Mouse (Mus musculus): Measurements from ENCODE around the gene Rap1a. TPM values are rescaled to one million over a fixed set of nuclear protein-coding genes. Genes with fewer than 3 reads are reported as not detected.

Gene Rap1a
- polyA plus RNA-seq, 1 experiment, result 6.9 TPM

DNA sequence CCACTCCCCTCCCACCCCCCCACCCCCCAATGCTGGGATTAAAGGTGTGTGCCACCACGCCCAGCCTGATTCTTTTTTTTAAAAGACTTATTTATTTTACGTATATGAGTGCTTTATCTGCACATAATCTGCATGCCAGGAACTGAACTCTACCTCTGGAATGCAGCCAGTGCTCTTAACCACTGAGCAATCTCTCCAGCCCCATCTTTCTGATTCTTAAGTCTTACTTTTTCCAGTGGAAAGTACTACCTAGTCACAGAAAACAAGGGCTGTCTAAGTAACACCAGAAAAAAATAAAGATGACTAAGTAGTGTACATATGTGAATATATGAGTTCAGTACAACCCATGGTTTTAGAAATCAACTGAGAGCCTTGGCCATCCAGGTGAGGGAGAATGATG lies 54.6 kb downstream of the Rap1a start:
- Histone ChIP-seq H3K4me1 (ENCODE audit: control insufficient read depth, insufficient read depth, low read length) (no peaks in the 10 kb centered on the region), H3K4me3 (ENCODE audit: control insufficient read depth, low read depth, low read length) (no peak overlapping the region), H3K27ac (ENCODE audit: control insufficient read depth, insufficient read depth, low read depth, low read length) (no peak overlapping the region), H3K36me3 (ENCODE audit: control insufficient read depth, insufficient read depth, low read length) (no peaks in the 10 kb centered on the region), H3K27me3 (ENCODE audit: control insufficient read depth, insufficient read depth, low read length) (no peaks in the 10 kb centered on the region)
- TF ChIP-seq CTCF (IDR thresholded peaks at IDR 0.05; ENCODE audit: control insufficient read depth, insufficient read depth, insufficient replicate concordance, low read depth, low read length) (no peak), POLR2A (IDR thresholded peaks at IDR 0.05; ENCODE audit: control insufficient read depth, low read depth, low read length) (no peak)

DNA sequence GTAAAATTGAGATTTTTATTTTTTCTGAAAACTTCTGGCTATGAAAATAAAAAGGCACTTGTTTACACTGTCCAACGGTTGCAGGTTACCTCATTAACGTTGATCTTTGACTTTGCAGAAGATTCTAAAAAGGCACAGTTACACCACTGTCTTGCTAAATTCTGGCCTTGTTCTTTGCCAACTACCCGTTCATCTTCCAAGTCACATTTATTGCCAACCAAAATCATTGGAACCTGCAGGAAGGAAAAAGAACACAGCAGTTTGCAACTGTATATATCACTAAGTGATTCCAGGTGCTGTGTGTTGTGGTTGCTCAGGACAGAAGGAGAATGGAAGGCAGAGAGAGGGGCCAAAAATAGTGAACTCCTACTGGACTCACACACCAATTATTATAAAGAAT lies 63.5 kb downstream of the Rap1a start:
- H3K4me1 ChIP-seq (ENCODE audit: control insufficient read depth, insufficient read depth, low read length), result no peaks in the 10 kb centered on the region
- no peak for TF ChIP-seq CTCF (IDR thresholded peaks at IDR 0.05; ENCODE audit: control insufficient read depth, insufficient read depth, insufficient replicate concordance, low read depth, low read length)
- no peak for TF ChIP-seq POLR2A (IDR thresholded peaks at IDR 0.05; ENCODE audit: control insufficient read depth, low read depth, low read length)
- H3K27ac ChIP-seq (ENCODE audit: control insufficient read depth, insufficient read depth, low read depth, low read length), result no peak overlapping the region
- H3K27me3 ChIP-seq (ENCODE audit: control insufficient read depth, insufficient read depth, low read length), result no peaks in the 10 kb centered on the region
- no peak overlapping the region for H3K4me3 ChIP-seq (ENCODE audit: control insufficient read depth, low read depth, low read length)
- peaks cover 2% of the 10 kb centered on the region; the same call in 1 of the 2 replicates for H3K36me3 ChIP-seq (ENCODE audit: control insufficient read depth, insufficient read depth, low read length)

DNA sequence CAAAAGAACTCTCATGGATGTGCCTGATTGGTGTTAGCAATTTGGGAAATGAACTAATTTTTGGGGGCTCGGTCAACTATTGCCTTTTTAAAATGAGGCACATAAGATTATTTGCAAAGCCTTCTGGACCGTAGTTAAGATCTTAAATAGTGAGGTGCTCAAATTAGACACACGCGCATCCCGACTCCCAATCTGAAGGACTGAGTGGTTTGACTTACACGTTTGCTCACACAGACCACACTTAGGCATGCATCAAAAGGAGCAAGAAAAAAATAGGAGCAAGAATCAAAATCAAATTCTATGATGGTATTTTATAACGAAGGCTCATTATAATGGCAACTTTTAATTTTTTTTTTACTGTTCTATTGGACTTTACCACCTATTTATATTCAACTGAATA lies 64.1 kb downstream of the Rap1a start:
- no peaks in the 10 kb centered on the region for H3K27me3 ChIP-seq (ENCODE audit: control insufficient read depth, insufficient read depth, low read length)
- H3K36me3 ChIP-seq (ENCODE audit: control insufficient read depth, insufficient read depth, low read length), result peaks cover 2% of the 10 kb centered on the region; the same call in 1 of the 2 replicates
- no peak overlapping the region for H3K27ac ChIP-seq (ENCODE audit: control insufficient read depth, insufficient read depth, low read depth, low read length)
- no peak overlapping the region for H3K4me3 ChIP-seq (ENCODE audit: control insufficient read depth, low read depth, low read length)
- TF ChIP-seq POLR2A (IDR thresholded peaks at IDR 0.05; ENCODE audit: control insufficient read depth, low read depth, low read length), result no peak
- TF ChIP-seq CTCF (IDR thresholded peaks at IDR 0.05; ENCODE audit: control insufficient read depth, insufficient read depth, insufficient replicate concordance, low read depth, low read length), result no peak
- H3K4me1 ChIP-seq (ENCODE audit: control insufficient read depth, insufficient read depth, low read length), result no peaks in the 10 kb centered on the region

DNA sequence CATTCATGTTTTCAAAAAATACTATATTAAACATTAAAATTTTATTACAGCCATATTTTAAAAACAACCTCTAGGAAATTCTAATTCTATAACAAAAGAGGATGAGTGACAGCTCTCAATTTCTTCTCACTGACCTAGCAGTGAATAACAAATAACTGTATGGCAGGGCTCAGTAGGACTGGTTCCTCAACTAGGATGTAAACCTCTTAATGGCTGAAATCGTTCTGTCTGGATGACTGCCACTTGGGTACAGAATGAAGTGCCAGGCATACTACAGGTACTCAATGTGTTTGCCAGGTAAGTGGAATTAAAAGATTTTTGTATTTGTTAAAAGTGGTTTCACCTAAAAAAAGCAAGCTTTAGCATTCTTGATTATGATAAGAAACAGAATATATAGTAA lies 65.0 kb downstream of the Rap1a start:
- no peak overlapping the region for H3K4me3 ChIP-seq (ENCODE audit: control insufficient read depth, low read depth, low read length)
- TF ChIP-seq POLR2A (IDR thresholded peaks at IDR 0.05; ENCODE audit: control insufficient read depth, low read depth, low read length) (no peak), CTCF (IDR thresholded peaks at IDR 0.05; ENCODE audit: control insufficient read depth, insufficient read depth, insufficient replicate concordance, low read depth, low read length) (no peak)
- H3K4me1 ChIP-seq (ENCODE audit: control insufficient read depth, insufficient read depth, low read length), result no peaks in the 10 kb centered on the region
- peaks cover 2% of the 10 kb centered on the region; the same call in 1 of the 2 replicates for H3K36me3 ChIP-seq (ENCODE audit: control insufficient read depth, insufficient read depth, low read length)
- H3K27ac ChIP-seq (ENCODE audit: control insufficient read depth, insufficient read depth, low read depth, low read length), result no peak overlapping the region
- H3K27me3 ChIP-seq (ENCODE audit: control insufficient read depth, insufficient read depth, low read length), result no peaks in the 10 kb centered on the region

DNA sequence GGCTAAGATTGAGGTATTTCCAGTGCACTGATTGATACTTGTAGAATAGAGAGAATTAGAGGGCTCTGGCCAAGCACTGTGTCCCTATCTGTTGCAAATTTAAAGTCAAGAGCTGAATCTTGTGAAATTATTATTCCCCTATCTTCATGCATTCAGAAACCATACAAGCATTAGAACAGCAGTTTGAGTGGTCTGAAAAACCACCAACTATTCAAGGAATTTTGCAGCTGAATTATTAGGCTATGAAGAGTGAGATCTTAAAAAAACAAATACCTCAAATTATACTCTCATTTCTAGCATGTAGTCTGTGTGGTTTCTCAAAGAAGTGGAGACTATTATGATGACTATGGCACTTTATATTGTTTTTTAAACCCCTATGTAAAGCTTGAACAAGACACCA lies 65.9 kb downstream of the Rap1a start:
- Histone ChIP-seq H3K27me3 (ENCODE audit: control insufficient read depth, insufficient read depth, low read length) (no peaks in the 10 kb centered on the region), H3K36me3 (ENCODE audit: control insufficient read depth, insufficient read depth, low read length) (peaks cover 2% of the 10 kb centered on the region; the same call in 1 of the 2 replicates), H3K27ac (ENCODE audit: control insufficient read depth, insufficient read depth, low read depth, low read length) (no peak overlapping the region), H3K4me3 (ENCODE audit: control insufficient read depth, low read depth, low read length) (no peak overlapping the region), H3K4me1 (ENCODE audit: control insufficient read depth, insufficient read depth, low read length) (no peaks in the 10 kb centered on the region)
- TF ChIP-seq CTCF (IDR thresholded peaks at IDR 0.05; ENCODE audit: control insufficient read depth, insufficient read depth, insufficient replicate concordance, low read depth, low read length), result no peak
- TF ChIP-seq POLR2A (IDR thresholded peaks at IDR 0.05; ENCODE audit: control insufficient read depth, low read depth, low read length), result no peak

DNA sequence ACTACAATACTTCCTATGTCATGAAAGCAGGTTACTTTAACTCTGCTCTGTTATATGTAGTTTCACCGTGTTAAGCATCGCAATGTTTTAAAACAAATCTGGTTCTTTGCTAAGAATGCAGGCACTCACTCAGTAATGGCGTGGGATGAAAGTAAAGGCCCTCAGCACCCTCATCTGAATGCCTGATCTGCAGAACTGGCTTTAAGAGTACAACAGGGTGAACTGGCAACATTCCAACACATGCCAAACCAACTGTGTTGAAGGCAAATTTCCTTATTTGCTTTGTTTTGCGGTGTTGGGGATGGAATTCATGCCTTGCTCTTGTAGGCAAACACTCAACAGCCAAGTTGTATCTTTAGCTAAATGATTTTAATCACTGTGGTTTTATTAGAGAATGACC lies 67.6 kb downstream of the Rap1a start:
- Histone ChIP-seq H3K27me3 (ENCODE audit: control insufficient read depth, insufficient read depth, low read length) (no peaks in the 10 kb centered on the region), H3K27ac (ENCODE audit: control insufficient read depth, insufficient read depth, low read depth, low read length) (no peak overlapping the region), H3K4me1 (ENCODE audit: control insufficient read depth, insufficient read depth, low read length) (no peaks in the 10 kb centered on the region), H3K36me3 (ENCODE audit: control insufficient read depth, insufficient read depth, low read length) (peaks cover 2% of the 10 kb centered on the region; the same call in 1 of the 2 replicates), H3K4me3 (ENCODE audit: control insufficient read depth, low read depth, low read length) (no peak overlapping the region)
- TF ChIP-seq POLR2A (IDR thresholded peaks at IDR 0.05; ENCODE audit: control insufficient read depth, low read depth, low read length) (no peak), CTCF (IDR thresholded peaks at IDR 0.05; ENCODE audit: control insufficient read depth, insufficient read depth, insufficient replicate concordance, low read depth, low read length) (no peak)

DNA sequence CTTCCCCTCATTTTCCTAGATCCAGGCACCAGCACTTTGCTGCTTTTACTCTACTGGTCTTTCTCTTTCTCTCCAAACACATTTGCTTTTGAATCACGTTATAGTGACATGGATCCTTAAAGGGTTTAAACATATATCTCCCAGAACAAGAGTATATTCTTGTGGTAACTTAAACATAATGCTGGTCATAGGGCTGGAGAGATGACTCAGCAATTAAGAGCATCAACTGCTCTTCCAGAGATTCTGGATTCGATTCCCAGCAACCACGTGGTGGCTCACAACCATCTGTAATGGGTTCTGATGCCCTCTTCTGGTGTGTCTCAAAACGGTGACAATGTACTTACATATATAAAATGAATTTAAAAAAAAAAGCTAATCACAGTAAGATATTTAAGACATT lies 68.8 kb downstream of the Rap1a start:
- Histone ChIP-seq H3K27ac (ENCODE audit: control insufficient read depth, insufficient read depth, low read depth, low read length) (no peak overlapping the region), H3K4me1 (ENCODE audit: control insufficient read depth, insufficient read depth, low read length) (no peaks in the 10 kb centered on the region), H3K4me3 (ENCODE audit: control insufficient read depth, low read depth, low read length) (no peak overlapping the region), H3K36me3 (ENCODE audit: control insufficient read depth, insufficient read depth, low read length) (peaks cover 2% of the 10 kb centered on the region; the same call in 1 of the 2 replicates), H3K27me3 (ENCODE audit: control insufficient read depth, insufficient read depth, low read length) (no peaks in the 10 kb centered on the region)
- TF ChIP-seq CTCF (IDR thresholded peaks at IDR 0.05; ENCODE audit: control insufficient read depth, insufficient read depth, insufficient replicate concordance, low read depth, low read length) (no peak), POLR2A (IDR thresholded peaks at IDR 0.05; ENCODE audit: control insufficient read depth, low read depth, low read length) (no peak)

DNA sequence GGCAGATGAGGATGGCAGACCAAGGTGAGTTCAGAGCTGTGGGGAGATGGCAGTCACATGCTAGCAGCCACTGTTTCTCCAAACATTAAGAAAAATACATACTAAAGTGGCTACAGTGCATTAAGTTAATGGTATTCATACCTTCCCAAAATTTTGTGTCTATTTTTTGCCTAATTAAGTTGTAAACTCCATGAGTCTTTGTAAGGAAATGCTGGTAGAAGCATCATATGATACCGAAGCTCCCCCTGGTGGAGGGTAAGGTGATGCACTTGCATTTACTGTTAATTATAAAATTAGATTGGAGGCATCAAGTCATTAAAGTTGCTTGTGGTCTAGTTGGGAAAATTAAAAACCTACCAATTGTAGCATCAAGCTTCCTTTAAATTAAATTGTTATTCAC lies 75.1 kb downstream of the Rap1a start:
- Histone ChIP-seq H3K27ac (ENCODE audit: control insufficient read depth, insufficient read depth, low read depth, low read length) (no peak overlapping the region), H3K4me1 (ENCODE audit: control insufficient read depth, insufficient read depth, low read length) (no peaks in the 10 kb centered on the region), H3K36me3 (ENCODE audit: control insufficient read depth, insufficient read depth, low read length) (no peaks in the 10 kb centered on the region), H3K4me3 (ENCODE audit: control insufficient read depth, low read depth, low read length) (no peak overlapping the region), H3K27me3 (ENCODE audit: control insufficient read depth, insufficient read depth, low read length) (no peaks in the 10 kb centered on the region)
- TF ChIP-seq POLR2A (IDR thresholded peaks at IDR 0.05; ENCODE audit: control insufficient read depth, low read depth, low read length), result no peak
- no peak for TF ChIP-seq CTCF (IDR thresholded peaks at IDR 0.05; ENCODE audit: control insufficient read depth, insufficient read depth, insufficient replicate concordance, low read depth, low read length)

All from testis, adult 2 months (tissue).